Mouse (Mus musculus) hindbrain, postnatal 0 days (tissue): ENCODE results near the gene Ywhag. TPM values are rescaled to one million over a fixed set of nuclear protein-coding genes. Genes with fewer than 3 reads are reported as not detected.

Experiments used
- ATAC-seq: fragments of 200-750 bp; cut with Nextera tagmentation; 2 replicates; pipeline ENCODE4 v1.8.0; 2017; ENCODE audit warnings: mild to moderate bottlenecking, moderate TSS enrichment, moderate library complexity
- DNase-seq: peaks from one replicate; pipeline ENCODE4 v3.0.0-alpha.2; 2015; ENCODE audit warnings: low spot score
- H3K27ac ChIP-seq: fragments of 300-500 bp; sonication (generic); 2 replicates; pipeline ENCODE4 v1.5.1; 2014; ENCODE audit warnings: mild to moderate bottlenecking
- H3K27me3 ChIP-seq: fragments of 300-500 bp; sonication (generic); 2 replicates; pipeline ENCODE4 v1.6.1; 2014; ENCODE audit warnings: low read length, mixed read lengths; ENCODE audit not compliant: insufficient read depth
- H3K36me3 ChIP-seq: fragments of 300-500 bp; sonication (generic); 2 replicates; pipeline ENCODE4 v1.6.1; 2014; ENCODE audit warnings: low read length, mixed read lengths; ENCODE audit not compliant: insufficient read depth
- H3K4me1 ChIP-seq: fragments of 300-500 bp; sonication (generic); 2 replicates; pipeline ENCODE4 v1.6.1; 2014; ENCODE audit warnings: antibody characterized with exemption, low read length, mixed read lengths; ENCODE audit not compliant: insufficient read depth
- H3K4me2 ChIP-seq: fragments of 300-500 bp; sonication (generic); 2 replicates; pipeline ENCODE4 v1.6.1; 2014; ENCODE audit warnings: low read depth, mild to moderate bottlenecking, low read length, moderate library complexity, mixed read lengths
- H3K4me3 ChIP-seq: fragments of 300-500 bp; sonication (generic); 2 replicates; pipeline ENCODE4 v1.5.1; 2014; ENCODE audit warnings: low read length
- H3K9ac ChIP-seq: fragments of 300-500 bp; sonication (generic); replicated peaks from 2 replicates; pipeline ENCODE4 v1.6.1; 2014; ENCODE audit warnings: mild to moderate bottlenecking, low read length, moderate library complexity, mixed read lengths
- H3K9me3 ChIP-seq: fragments of 300-500 bp; sonication (generic); 2 replicates; pipeline ENCODE4 v1.6.1; 2016; ENCODE audit warnings: low read length, mixed read lengths
- CTCF ChIP-seq: IDR thresholded peaks from 2 replicates; pipeline ENCODE4 v1.5.1; 2016; ENCODE audit warnings: antibody characterized with exemption, control low read depth, low read depth
- WGBS: fragments of 180-500 bp; shearing (Covaris S2); extraction: QIAGEN DNeasy Blood & Tissue Kit; methylation state at CpG from one replicate; pipeline ENCODE4 v1.1.7; 2014; 5-methylcytosine and 5-hydroxymethylcytosine counted together
- polyA plus RNA-seq: library from polyadenylated mRNA; unstranded; fragments of >200 nt; fragmentation: Nextera tagmentation; extraction: Ambion mirVana; gene quantifications from 2 replicates; pipeline ENCODE4 v1.2.1, GENCODE M21; 2015
- total RNA-seq: library from RNA; depleted of rRNA; stranded (reverse); fragments of >200 nt; gene quantifications from 2 replicates; pipeline ENCODE4 v1.2.3, GENCODE M21; 2014

Ywhag gene
- total and polyA plus RNA-seq, 2 experiments from 2014 or later = 334 to 782 TPM

DNA sequence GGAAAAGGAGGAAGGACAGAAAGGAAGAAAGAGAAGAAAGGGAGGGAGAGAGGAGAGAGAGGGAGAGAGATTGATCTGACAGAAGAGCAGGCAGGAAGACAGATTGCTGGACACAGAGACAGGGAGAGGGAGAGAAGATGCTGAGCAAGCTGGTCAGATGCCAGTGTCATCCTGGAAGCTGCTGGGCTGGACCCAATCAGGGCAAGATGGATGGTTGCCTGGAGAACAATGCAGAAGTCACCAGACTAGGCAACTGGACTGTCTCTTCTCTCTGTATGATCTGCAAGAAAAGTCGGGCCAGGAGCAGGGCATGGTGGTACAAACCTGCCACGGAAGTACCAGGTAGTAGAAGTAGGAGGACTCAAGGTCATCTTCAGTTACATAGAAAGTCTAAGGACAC, 18.4 kb upstream of the Ywhag start:
- Histone ChIP-seq H3K4me2 (no peak overlapping the region), H3K27ac (no peak overlapping the region), H3K4me1 (no peaks in the 10 kb centered on the region), H3K9ac (no peak overlapping the region), H3K4me3 (no peak overlapping the region), H3K27me3 (no peaks in the 10 kb centered on the region), H3K36me3 (no peaks in the 10 kb centered on the region), H3K9me3 (no peaks in the 10 kb centered on the region)
- TF ChIP-seq CTCF = no peak
- ATAC-seq = no peak
- DNase-seq = no peak
- WGBS = 77% methylated on average over 2 of the region's 2 CpGs

DNA sequence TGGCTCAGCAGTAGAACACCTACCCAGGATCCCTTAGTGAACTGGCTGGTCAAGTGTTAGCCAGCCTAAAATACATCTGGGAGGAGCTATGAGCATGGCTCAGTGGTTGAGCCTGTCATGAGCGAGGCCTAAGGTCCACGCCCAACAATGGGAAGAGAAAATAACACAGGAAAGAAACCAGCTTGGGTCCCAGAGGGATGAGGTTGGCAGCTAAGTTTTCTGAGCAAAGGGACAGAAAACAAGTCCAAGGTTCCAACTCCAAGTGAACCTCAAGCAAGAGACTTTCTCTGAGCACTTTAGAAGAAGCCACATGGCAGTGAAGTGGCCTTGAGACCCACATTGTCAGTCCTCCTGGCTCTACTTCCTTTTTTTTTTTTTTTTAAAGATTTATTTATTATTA, 17.2 kb upstream of the Ywhag start:
- no peak for TF ChIP-seq CTCF
- H3K27ac ChIP-seq = no peak overlapping the region
- no peaks in the 10 kb centered on the region for H3K4me1 ChIP-seq
- no peak for ATAC-seq
- H3K9me3 ChIP-seq = no peaks in the 10 kb centered on the region
- H3K9ac ChIP-seq = no peak overlapping the region
- DNase-seq = no peak
- no peaks in the 10 kb centered on the region for H3K27me3 ChIP-seq
- H3K36me3 ChIP-seq = no peaks in the 10 kb centered on the region
- H3K4me3 ChIP-seq = no peak overlapping the region
- H3K4me2 ChIP-seq = no peak overlapping the region
- WGBS = 95% methylated on average over 2 of the region's 2 CpGs

- no peaks in the 10 kb centered on the region for H3K27me3 ChIP-seq
- 0 out of 2 replicates have a peak, but pooled peaks cover under 1% of the 10 kb centered on the region for H3K4me1 ChIP-seq
- DNase-seq (no peak), ATAC-seq (no peak)
- H3K9me3 ChIP-seq = no peaks in the 10 kb centered on the region
- no peak overlapping the region for H3K4me2 ChIP-seq
- 82% methylated on average over 11 of the region's 11 CpGs for WGBS
- H3K36me3 ChIP-seq = no peaks in the 10 kb centered on the region
- no peak overlapping the region for H3K9ac ChIP-seq
- H3K27ac ChIP-seq = no peak overlapping the region
- H3K4me3 ChIP-seq = no peak overlapping the region
- TF ChIP-seq CTCF = no peak
Observed at GRCm38 (mm10) chr5:135950710-135951412, 16.4 kb upstream of the Ywhag start.

- Histone ChIP-seq H3K4me3 (no peak overlapping the region), H3K27ac (no peak overlapping the region), H3K4me1 (0 out of 2 replicates have a peak, but pooled peaks cover 3% of the 10 kb centered on the region), H3K4me2 (0 out of 2 replicates have a peak overlapping the region, but pooled peaks have one; percentile 35), H3K9ac (no peak overlapping the region), H3K27me3 (no peaks in the 10 kb centered on the region), H3K9me3 (no peaks in the 10 kb centered on the region), H3K36me3 (no peaks in the 10 kb centered on the region)
- TF ChIP-seq CTCF = no peak
- 52% methylated on average over 5 of the region's 5 CpGs for WGBS
- DNase-seq = no peak
- ATAC-seq = peak; percentile 29; the same call in 1 of the 2 replicates
Observed at GRCm38 (mm10) chr5:135946621-135947020, 12.2 kb upstream of the Ywhag start.

DNA sequence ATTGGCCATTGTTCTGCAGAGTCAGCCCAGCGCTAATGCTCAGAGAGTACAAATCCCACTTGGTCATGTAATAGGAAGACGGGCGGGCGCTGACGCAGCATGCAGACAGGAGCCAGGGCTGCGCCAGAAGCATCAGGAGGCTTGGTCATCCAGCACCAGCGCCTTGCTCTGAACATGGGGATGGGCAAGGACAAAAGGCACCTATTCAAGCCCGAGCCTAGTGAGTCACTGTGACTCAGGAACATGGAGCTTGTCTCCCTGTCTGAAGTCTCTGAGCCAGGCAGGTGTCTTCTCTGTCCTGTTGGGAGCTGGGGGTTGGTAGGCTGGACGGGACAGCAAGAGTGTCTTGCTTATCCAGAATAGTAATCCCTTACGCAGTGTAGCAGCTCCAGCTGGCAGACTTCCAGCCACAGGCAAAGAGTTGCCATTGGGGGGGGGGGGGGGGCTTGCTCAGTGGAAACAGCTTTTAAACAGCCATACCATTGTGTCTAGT, 11.5 kb upstream of the Ywhag start:
- peak; percentile 58; the same call in 1 of the 2 replicates for ATAC-seq
- Histone ChIP-seq H3K4me3 (no peak overlapping the region), H3K27me3 (no peaks in the 10 kb centered on the region), H3K27ac (no peak overlapping the region), H3K36me3 (no peaks in the 10 kb centered on the region), H3K9ac (no peak overlapping the region), H3K4me2 (peak overlapping the region; percentile 35), H3K9me3 (no peaks in the 10 kb centered on the region), H3K4me1 (0 out of 2 replicates have a peak, but pooled peaks cover 3% of the 10 kb centered on the region)
- TF ChIP-seq CTCF = no peak
- 28% methylated on average over 10 of the region's 10 CpGs for WGBS
- DNase-seq = peak; percentile 71

- Histone ChIP-seq H3K9ac (no peak overlapping the region), H3K4me1 (0 out of 2 replicates have a peak, but pooled peaks cover 3% of the 10 kb centered on the region), H3K36me3 (no peaks in the 10 kb centered on the region), H3K27me3 (no peaks in the 10 kb centered on the region), H3K4me3 (no peak overlapping the region), H3K27ac (no peak overlapping the region), H3K9me3 (no peaks in the 10 kb centered on the region), H3K4me2 (no peak overlapping the region)
- no peak for TF ChIP-seq CTCF
- ATAC-seq = no peak
- DNase-seq = no peak
- 70% methylated on average over 6 of the region's 6 CpGs for WGBS
Observed at GRCm38 (mm10) chr5:135942710-135943109, 8.3 kb upstream of the Ywhag start.

DNA sequence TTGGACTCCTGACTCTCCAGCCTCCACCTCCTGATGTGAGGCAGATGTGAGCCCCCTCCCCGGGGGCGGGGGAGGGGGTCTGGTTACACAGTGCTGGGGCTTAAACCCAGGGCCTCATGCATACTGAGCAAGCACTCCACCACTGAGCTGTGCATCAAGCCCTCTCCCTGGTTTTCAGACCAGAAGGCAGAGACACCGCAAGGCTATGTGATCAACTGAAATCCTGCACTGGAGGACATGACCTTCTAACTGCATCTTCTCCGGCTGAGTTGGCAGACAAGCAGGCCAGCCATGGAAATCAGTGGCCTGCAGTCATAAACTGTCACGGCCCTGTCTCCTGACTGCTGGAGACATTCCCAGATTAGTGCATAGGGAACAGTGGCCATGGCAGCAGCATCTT, 6.2 kb upstream of the Ywhag start:
- no peaks in the 10 kb centered on the region for H3K36me3 ChIP-seq
- H3K9ac ChIP-seq = no peak overlapping the region
- no peak overlapping the region for H3K4me3 ChIP-seq
- no peaks in the 10 kb centered on the region for H3K27me3 ChIP-seq
- no peak overlapping the region for H3K27ac ChIP-seq
- no peak for DNase-seq
- no peaks in the 10 kb centered on the region for H3K9me3 ChIP-seq
- no peak overlapping the region for H3K4me2 ChIP-seq
- WGBS = 60% methylated on average over 5 of the region's 5 CpGs
- ATAC-seq = no peak
- H3K4me1 ChIP-seq = no peaks in the 10 kb centered on the region
- TF ChIP-seq CTCF = no peak
